Mouse (Mus musculus) heart, postnatal 25 days (tissue): Measurements from ENCODE around the gene Mrpl42. TPM values are rescaled to one million over a fixed set of nuclear protein-coding genes. Genes with fewer than 3 reads are reported as not detected.

Source experiments
- DNase-seq: peaks from one replicate; pipeline ENCODE4 v3.0.0; 2022; ENCODE audit warnings: low spot score
- intact Hi-C: fragments of 180-260 bp; cut with DNase I; formaldehyde crosslinking; loops from one replicate; pipeline ENCODE4 v1.15.1; 2025
- total RNA-seq, 2 experiments: library from RNA; stranded (reverse); gene quantifications; 2 replicates each; pipeline ENCODE4 v1.2.3; 2021

Mrpl42 gene
- total RNA-seq, 2 experiments from 2014 or later = 456 to 473 TPM

- no peak for DNase-seq
- intact Hi-C loops = no loop called here
These were observed 15.9 kb upstream of the Mrpl42 start for GRCm38 (mm10) chr10:95517656-95518055.

DNA sequence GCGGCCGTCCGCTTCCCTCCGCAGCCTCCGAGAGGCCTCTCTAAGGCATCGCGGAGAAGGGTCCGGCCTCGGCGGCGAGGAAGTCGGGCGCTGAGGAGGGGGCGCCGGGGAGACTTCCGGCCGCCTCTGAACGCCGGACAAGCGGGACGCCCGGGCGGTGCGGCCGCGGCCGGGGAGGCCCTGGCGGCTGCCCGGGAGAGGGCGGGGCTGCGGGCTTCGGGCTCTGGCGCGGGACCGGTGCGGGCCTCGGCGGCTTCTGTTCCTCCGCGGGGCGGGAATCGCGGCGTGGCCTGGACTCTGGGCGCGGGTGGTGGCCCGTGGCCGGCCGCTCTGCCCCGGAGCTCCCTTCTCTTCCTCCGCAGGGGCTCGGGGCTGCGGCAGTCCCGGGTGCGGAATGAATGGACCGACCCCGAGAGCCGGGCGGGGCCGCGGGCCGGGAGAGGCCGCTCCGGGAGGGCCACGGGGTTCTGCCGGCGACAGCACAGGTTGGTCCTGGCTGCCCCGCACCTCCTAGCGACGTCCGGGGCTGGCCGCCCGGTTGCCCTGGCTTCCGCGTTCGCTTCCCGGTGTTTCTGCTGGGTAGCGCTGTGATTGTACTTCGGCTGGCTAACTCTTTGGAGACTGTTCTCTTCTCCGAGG lies 13.7 kb upstream of the Mrpl42 start:
- intact Hi-C loops = no loop called here
- DNase-seq = peak; percentile 20

DNA sequence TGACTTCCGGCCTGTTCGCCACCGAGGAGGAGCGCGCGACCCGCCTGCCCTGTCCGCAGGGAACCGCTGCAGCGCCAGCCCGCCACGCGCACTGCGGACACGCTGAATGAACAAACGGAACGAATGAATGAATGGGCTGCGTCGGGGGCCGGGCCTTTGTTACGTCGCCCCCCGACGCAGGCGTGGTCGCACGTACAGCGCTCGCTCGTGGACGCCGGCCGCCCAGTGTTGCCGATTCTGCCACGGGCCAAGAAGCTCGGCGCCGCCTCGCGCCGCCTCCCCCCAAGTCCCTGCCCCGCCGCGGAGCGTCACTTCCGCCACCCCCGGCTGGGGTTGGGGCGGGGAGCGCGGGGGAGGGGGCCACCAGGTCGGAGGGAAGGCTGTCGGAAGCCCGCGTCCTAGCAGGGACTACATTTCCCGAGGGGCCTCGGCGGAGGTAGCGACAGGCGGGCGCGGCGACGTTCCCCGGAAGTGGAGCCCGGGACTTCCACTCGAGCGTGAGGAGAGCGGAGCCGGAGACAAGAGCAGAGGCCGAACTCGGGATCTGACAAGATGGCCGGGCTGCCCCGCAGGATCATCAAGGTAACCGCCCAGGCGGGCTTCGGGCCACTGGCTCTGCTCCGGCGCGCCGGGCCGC lies 13.0 kb upstream of the Mrpl42 start, which contains the start of gene Ube2n:
Gene Ube2n (plus strand): TSS at position 490 of the 637 bp plus-strand sequence.
- DNase-seq = peak; percentile 98
- intact Hi-C loops = loop anchor here (1.0 kb wide), 1 partner anchor 12 kb away; no protein-coding TSS in a partner anchor

- DNase-seq = no peak
- intact Hi-C loops = loop anchor here (1.0 kb wide), 1 partner anchor 12 kb away; no protein-coding TSS in a partner anchor
These were observed 12.2 kb upstream of the Mrpl42 start for GRCm38 (mm10) chr10:95513768-95514556.

DNA sequence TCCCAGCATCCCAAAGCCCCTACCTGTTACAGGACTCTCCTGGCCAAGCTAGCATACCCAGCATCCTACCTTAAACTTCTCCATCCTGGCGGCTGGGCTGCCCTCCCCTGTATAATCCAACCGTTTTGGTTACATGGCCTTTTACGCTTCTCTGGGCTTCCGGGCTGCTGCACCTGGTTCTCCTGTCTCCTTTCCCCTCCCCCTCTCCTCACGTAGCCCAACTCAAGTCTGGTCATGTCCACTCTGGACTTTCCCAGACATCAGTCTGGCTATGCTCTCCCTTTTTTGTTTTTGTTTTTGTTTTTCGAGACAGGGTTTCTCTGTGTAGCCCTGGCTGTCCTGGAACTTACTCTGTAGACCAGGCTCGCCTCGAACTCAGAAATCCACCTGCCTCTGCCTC lies 10.9 kb upstream of the Mrpl42 start:
- intact Hi-C loops = no loop called here
- DNase-seq = no peak

DNA sequence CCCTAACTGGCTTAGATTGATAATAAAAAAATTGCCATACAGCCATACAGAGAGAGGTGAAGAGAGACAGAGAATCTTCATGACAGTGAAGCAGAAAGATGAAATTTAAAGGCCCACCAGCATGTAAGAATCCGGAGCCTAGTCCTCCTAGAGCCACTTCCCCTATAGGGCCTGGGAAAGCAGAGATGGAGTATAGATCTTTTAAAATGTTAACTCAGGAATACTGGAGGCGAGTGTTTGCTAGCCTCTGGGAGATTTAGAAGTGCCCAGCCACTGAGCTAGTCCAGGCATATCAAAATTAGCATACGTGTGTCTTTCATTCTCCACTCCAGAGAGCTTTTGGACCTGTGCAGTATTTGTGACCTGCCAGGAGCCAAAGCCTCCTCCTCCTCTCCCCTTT lies 7.5 kb upstream of the Mrpl42 start:
- intact Hi-C loops = no loop called here
- no peak for DNase-seq

- intact Hi-C loops = no loop called here
- DNase-seq = no peak
These were observed 7.1 kb upstream of the Mrpl42 start for GRCm38 (mm10) chr10:95508793-95509192.

GRCm38 (mm10) chr10:95508126-95508525 lies 6.4 kb upstream of the Mrpl42 start:
- intact Hi-C loops = no loop called here
- DNase-seq = no peak

DNA sequence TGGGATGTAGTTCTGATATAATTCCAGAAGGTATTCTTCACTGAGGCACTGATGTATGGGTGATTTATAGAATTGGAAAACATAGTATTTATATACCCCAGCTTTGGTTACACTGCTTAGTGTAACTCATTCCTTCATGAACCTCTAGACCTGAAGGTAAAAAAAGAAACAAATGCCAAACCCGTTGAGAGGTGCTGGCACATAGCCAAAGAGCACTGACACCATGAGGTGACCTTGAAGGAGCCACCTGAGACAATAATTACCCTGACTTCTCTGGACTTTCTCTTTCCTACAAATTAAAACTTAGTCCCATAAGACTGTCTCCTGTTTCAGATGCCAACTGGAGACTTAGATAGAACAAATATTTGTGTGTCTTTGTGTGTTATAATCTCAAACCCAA lies 2.6 kb upstream of the Mrpl42 start:
- no peak for DNase-seq
- intact Hi-C loops = no loop called here

DNA sequence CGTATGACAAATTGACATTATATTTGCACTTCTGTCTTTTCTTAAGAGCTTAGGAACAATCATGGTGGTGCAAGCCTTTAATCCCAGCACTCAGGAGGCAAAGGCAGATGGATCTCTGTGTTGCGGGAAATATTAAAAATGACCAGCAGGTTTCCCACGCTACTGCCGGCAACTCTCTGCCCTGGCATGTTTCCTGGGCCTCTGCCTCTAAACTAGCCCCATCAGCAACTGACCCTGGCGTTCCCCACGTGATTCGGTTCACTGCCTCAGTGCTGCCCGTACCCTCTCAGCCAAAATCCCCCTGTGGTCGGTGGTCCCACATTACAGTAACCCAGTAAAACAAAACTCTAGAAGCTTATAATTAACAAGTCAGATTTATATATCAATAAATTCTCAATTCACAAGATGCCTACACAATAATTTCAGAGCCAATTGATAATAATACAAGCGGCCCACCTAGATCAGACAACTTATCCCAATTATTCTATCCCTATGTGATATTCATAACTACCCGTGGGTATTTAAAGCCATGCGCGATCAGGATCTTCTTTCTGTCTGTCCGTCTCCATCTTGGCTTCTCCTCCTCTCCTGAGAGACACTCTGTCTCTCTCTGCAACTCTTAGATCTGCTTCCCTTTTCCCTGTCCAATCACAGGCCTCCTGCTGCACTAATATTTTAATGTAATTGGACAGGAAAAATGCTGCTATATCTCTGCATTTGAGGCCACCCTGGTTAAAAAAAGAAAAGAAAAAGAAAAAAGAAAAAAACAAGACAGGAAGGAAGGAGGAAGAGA lies 1.9 kb upstream of the Mrpl42 start:
- intact Hi-C loops = no loop called here

GRCm38 (mm10) chr10:95501033-95501432 lies 707 bp downstream of the Mrpl42 start:
- no peak for DNase-seq
- intact Hi-C loops = no loop called here

More for the DNA sequence above, 1.9 kb upstream of the Mrpl42 start:
- no peak for DNase-seq

DNA sequence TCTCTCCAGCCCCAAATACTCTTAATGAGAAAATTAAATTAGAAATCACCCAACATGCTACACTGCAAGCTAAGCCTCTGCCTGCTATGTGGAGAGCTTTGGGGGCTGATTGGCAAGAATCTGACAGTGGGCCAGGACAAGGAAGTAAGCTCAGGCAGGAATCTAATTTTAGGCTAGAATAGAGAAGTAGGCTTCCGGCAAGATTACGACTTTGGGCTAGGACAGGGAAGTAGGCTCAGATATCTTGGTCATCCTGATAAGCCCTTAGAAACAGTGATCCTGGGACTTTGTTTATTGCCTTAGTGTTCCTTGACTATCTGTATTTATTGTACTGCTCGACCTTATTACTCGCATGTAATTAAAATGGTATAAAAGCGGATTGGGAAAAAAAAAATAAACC lies 7.5 kb downstream of the Mrpl42 start:
- intact Hi-C loops = no loop called here
- DNase-seq = no peak

GRCm38 (mm10) chr10:95489653-95490052 lies 12.1 kb downstream of the Mrpl42 start:
- intact Hi-C loops = loop anchor here (5.0 kb wide), 1 partner anchor 408 kb away; no protein-coding TSS in a partner anchor
- no peak for DNase-seq

- intact Hi-C loops = loop anchor here (5.0 kb wide), 1 partner anchor 375 kb away; no protein-coding TSS in a partner anchor
- DNase-seq = no peak
These were observed 24.2 kb downstream of the Mrpl42 start for GRCm38 (mm10) chr10:95477516-95477915.

- intact Hi-C loops = loop anchor here (1.0 to 5.0 kb wide), 4 partner anchors 58 to 484 kb away; no protein-coding TSS in a partner anchor
- DNase-seq = peak; percentile 40
These were observed 25.8 kb downstream of the Mrpl42 start for GRCm38 (mm10) chr10:95475923-95476322.

GRCm38 (mm10) chr10:95471889-95472547 lies 29.7 kb downstream of the Mrpl42 start:
- intact Hi-C loops = no loop called here
- DNase-seq = no peak

- no peak for DNase-seq
- intact Hi-C loops = no loop called here
These were observed 30.6 kb downstream of the Mrpl42 start for GRCm38 (mm10) chr10:95471186-95471585.

DNA sequence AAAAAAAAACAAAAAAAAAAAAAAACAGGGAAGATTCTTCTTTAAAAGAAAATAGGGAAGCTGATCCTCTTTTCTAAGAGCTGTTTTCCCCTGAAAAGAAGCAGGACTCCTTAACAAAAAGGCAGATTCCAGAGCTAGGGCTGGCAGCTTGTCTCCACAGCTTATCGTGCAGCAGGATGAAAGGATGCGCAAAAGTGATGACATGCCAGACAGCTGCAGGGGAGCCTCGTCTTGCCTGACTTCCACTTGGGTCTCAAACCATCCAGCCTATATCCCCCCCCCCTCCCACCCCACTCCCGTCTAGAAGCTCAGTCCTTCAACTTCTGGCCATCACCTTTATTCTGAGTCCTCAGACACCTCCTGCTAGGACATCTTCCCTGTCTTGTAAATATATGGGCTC lies 32.8 kb downstream of the Mrpl42 start:
- DNase-seq = no peak
- intact Hi-C loops = no loop called here

DNA sequence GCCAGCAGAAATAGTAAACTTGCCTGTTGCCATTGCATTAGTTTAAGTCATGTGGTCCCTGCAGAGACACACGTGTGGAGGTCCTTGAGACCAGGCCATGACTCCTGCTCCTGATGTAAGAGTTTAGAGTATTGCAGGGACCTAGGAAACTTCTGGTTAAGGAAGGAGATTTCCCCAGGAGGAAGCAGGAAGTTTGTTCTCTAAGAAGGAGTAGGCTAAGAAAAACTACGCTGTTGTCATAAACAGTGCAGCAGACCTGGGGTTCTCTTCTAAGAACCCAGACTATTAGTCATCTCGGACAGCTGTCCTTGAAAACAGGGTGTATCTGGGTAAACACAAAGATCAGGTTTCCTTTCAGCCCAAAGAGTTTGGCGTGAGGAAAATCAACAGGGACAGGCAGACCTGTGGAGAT lies 36.2 kb downstream of the Mrpl42 start:
- DNase-seq = no peak
- intact Hi-C loops = no loop called here
